In the genomic region with DNA sequence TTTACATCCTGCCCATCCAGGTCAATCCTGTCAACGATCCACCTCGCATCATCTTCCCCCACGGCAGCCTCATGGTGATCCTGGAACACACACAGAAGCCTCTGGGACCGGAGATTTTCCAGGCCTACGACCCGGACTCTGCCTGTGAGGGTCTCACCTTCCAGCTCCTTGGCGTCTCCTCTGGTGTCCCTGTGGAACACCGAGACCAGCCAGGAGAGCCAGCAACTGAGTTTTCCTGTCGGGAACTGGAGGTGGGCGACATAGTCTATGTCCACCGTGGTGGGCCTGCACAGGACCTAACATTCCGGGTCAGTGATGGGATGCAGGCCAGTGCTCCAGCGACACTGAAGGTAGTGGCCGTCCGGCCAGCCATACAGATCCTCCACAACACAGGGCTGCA, we compare ENCODE assay signal across 18 mouse cellular contexts. TPM values are rescaled to one million over a fixed set of nuclear protein-coding genes. Genes with fewer than 3 reads are reported as not detected.
"Had no signal": no experiment of that assay in that cellular context is flagged by ENCODE, and none has a peak within 500 bp of the region (broad histone marks: within the 10 kb centered on the region; RNA-seq: fewer than 3 reads in every experiment).

No protein-coding gene starts in this region.

- DNase-seq: heart, postnatal 10 days; heart, postnatal 36 days; kidney, adult 11 months; kidney, adult 2 months; kidney, adult 8-10 months; kidney, adult 9 months; kidney, postnatal 14 days; layer of hippocampus, postnatal 36 days had no signal

RNA-seq across cellular contexts. Expression of a gene that starts 21.8 kb away (rescaled TPM):
- total RNA-seq: hematopoietic stem cell, adult 5-6 weeks had no signal

RNA-seq across cellular contexts. Expression of a gene that starts 22.1 kb away (rescaled TPM):
- total RNA-seq: heart, postnatal 14 days; heart, postnatal 25 days; heart, postnatal 36 days; hematopoietic stem cell, adult 5-6 weeks; layer of hippocampus, adult 18-20 months; layer of hippocampus, adult 2 months; layer of hippocampus, adult 8-10 months; layer of hippocampus, postnatal 14 days; layer of hippocampus, postnatal 25 days; layer of hippocampus, postnatal 36 days; left cerebral cortex, adult 18-20 months; left cerebral cortex, adult 2 months had no signal
